22 mouse cellular contexts compared by ENCODE assay signal in the genomic region with DNA sequence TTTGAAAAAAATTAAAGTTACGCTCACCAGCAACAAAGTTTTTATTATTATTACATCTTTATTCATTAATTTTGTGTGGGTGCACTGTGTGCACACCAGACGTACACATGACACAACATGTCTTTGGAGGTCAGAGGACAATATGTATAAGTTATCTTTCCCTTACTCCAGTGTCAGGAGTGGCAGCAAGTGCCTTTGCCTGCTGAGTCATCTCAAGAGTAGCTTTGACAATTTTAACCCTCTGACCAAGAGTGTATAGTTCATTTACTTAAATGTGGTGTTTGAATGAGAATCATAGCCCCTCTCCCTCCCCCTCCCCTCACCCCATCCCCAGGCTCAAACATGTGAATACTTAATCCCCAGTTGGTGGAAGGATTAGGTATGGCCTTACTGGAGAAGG. TPM values are rescaled to one million over a fixed set of nuclear protein-coding genes. Genes with fewer than 3 reads are reported as not detected.
DNase-seq lines count a peak whose midpoint lies in the region; ATAC-seq and TF ChIP-seq lines count a peak whose summit lies in the region.
"Had no signal": no experiment of that assay in that cellular context is flagged by ENCODE, and none has a peak within 500 bp of the region (broad histone marks: within the 10 kb centered on the region; RNA-seq: fewer than 3 reads in every experiment).

No protein-coding gene starts in this region.

- TF ChIP-seq CTCF in liver, adult 2 months (IDR thresholded peaks at IDR 0.05; ENCODE audit: low read depth, low read length) = no peak
- no peak for TF ChIP-seq CTCF in CH12.LX (conservative IDR thresholded peaks at IDR 0.05 in 1 of 2, IDR thresholded peaks at IDR 0.05 in 1 of 2; ENCODE audit: low read depth in 2 of 2, low read length in 2 of 2)

- H3K4me2 ChIP-seq in liver, embryonic 12.5 days = no peak overlapping the region
- H3K4me2 ChIP-seq in liver, embryonic 13.5 days = no peak overlapping the region
- no peak overlapping the region for H3K4me2 ChIP-seq in liver, embryonic 11.5 days
- no peak overlapping the region for H3K4me2 ChIP-seq in CH12.LX (ENCODE audit: insufficient read depth, low read depth, poor library complexity, severe bottlenecking)

- no peak overlapping the region for H3K4me3 ChIP-seq in liver, adult 2 months (ENCODE audit: insufficient read depth, low read depth, low read length)
- H3K4me3 ChIP-seq in liver, embryonic 12.5 days = no peak overlapping the region
- H3K4me3 ChIP-seq in liver, embryonic 13.5 days (replicated peaks) = no peak overlapping the region
- no peak overlapping the region for H3K4me3 ChIP-seq in liver, embryonic 11.5 days (ENCODE audit: low read depth, low read length)
- H3K4me3 ChIP-seq in CH12.LX (replicated peaks in 1 of 3; ENCODE audit: low read depth in 2 of 3, low read length in 2 of 3, poor library complexity in 1 of 3) = no peak overlapping the region

- in situ Hi-C loops in CH12.LX (cut with MboI; ENCODE audit: low pct_ligation_motif_present, low pct_unique_long_range_greater_than_20kb, low sequenced_read_pairs) = no loop called here

- no peak for TF ChIP-seq POLR2A in liver, adult 2 months (IDR thresholded peaks at IDR 0.05; ENCODE audit: extremely low read depth, insufficient read depth, low read length)
- TF ChIP-seq POLR2A in CH12.LX (IDR thresholded peaks at IDR 0.05; ENCODE audit: low read depth, low read length) = no peak

- H3K79me2 ChIP-seq in liver, adult 2 months (ENCODE audit: control insufficient read depth, insufficient read depth, low read length) = peaks cover 10% of the 10 kb centered on the region; the same call in 1 of the 2 replicates
- peaks cover 33% of the 10 kb centered on the region for H3K79me2 ChIP-seq in CH12.LX (replicated peaks; ENCODE audit: control insufficient read depth, extremely low read depth, insufficient read depth, poor library complexity, severe bottlenecking)

- peak overlapping the region; percentile 50; the same call in 1 of the 2 replicates for H3K27ac ChIP-seq in liver, adult 2 months (replicated peaks; ENCODE audit: insufficient read depth, low read depth, low read length)
- H3K27ac ChIP-seq in liver, embryonic 12.5 days = no peak overlapping the region
- H3K27ac ChIP-seq in liver, embryonic 13.5 days = peak overlapping the region; percentile 34; the same call in 1 of the 2 replicates
- H3K27ac ChIP-seq in liver, embryonic 11.5 days (ENCODE audit: low read depth, low read length) = no peak overlapping the region
- peak overlapping the region; percentile 66 for H3K27ac ChIP-seq in CH12.LX (ENCODE audit: insufficient read depth, low read depth)

- peak; percentile 49; the same call in 1 of the 2 replicates for TF ChIP-seq EP300 in CH12.LX (IDR thresholded peaks at IDR 0.05; ENCODE audit: low read length)

- dilution Hi-C loops in CH12.LX (cut with MboI; ENCODE audit: extremely low pct_ligation_motif_present, extremely low pct_unique_long_range_greater_than_20kb, low sequenced_read_pairs) = no loop called here

- TF ChIP-seq RAD21 in CH12.LX (IDR thresholded peaks at IDR 0.05; ENCODE audit: low read depth, low read length) = no peak

- no peaks in the 10 kb centered on the region for H3K9me3 ChIP-seq in liver, embryonic 12.5 days (replicated peaks)
- H3K9me3 ChIP-seq in liver, embryonic 13.5 days (replicated peaks) = no peaks in the 10 kb centered on the region
- H3K9me3 ChIP-seq in liver, embryonic 11.5 days (ENCODE audit: control insufficient read depth, low read length) = no peaks in the 10 kb centered on the region
- H3K9me3 ChIP-seq in CH12.LX (replicated peaks; ENCODE audit: low read length) = no peaks in the 10 kb centered on the region
- H3K9me3 ChIP-seq: G1E had no signal

- H3K36me3 ChIP-seq in liver, adult 2 months (ENCODE audit: control insufficient read depth, insufficient read depth, low read length) = peaks cover 3% of the 10 kb centered on the region
- H3K36me3 ChIP-seq in liver, embryonic 12.5 days = peaks cover 91% of the 10 kb centered on the region
- H3K36me3 ChIP-seq in liver, embryonic 13.5 days = peaks cover 76% of the 10 kb centered on the region
- H3K36me3 ChIP-seq in liver, embryonic 11.5 days (ENCODE audit: control insufficient read depth, insufficient read depth, low read length) = peaks cover 27% of the 10 kb centered on the region
- peaks cover 51 to 89% of the 10 kb centered on the region in 2 experiments for H3K36me3 ChIP-seq in CH12.LX (replicated peaks in 1 of 2; ENCODE audit: control insufficient read depth in 1 of 2, insufficient read depth in 1 of 2, low read length in 1 of 2)

- peaks cover 37% of the 10 kb centered on the region for H3K4me1 ChIP-seq in liver, adult 2 months (ENCODE audit: control insufficient read depth, insufficient read depth, low read length)
- peaks cover 6% of the 10 kb centered on the region; the same call in 1 of the 2 replicates for H3K4me1 ChIP-seq in liver, embryonic 12.5 days
- H3K4me1 ChIP-seq in liver, embryonic 13.5 days (replicated peaks) = peaks cover 6% of the 10 kb centered on the region; the same call in 1 of the 2 replicates
- H3K4me1 ChIP-seq in liver, embryonic 11.5 days (replicated peaks; ENCODE audit: control insufficient read depth, insufficient read depth, low read length) = no peaks in the 10 kb centered on the region
- H3K4me1 ChIP-seq in CH12.LX (ENCODE audit: control insufficient read depth in 1 of 2, insufficient read depth in 2 of 2) = peaks cover 12 to 48% of the 10 kb centered on the region in 2 experiments

- no peak for ATAC-seq in liver, embryonic 12.5 days
- no peak for ATAC-seq in liver, embryonic 13.5 days (ENCODE audit: low read depth)
- no peak for ATAC-seq in liver, embryonic 11.5 days (replicated peaks; ENCODE audit: low FRiP score)
- ATAC-seq: activated CD4-positive, CD25-positive, alpha-beta regulatory T cell, adult 4 months; CD4-positive, CD25-positive, alpha-beta regulatory T cell, adult 4 months; Patski had no signal

- H3K27me3 ChIP-seq in liver, adult 2 months (ENCODE audit: control insufficient read depth, insufficient read depth, low read length) = no peaks in the 10 kb centered on the region
- H3K27me3 ChIP-seq in liver, embryonic 12.5 days (replicated peaks) = no peaks in the 10 kb centered on the region
- no peaks in the 10 kb centered on the region for H3K27me3 ChIP-seq in liver, embryonic 13.5 days
- H3K27me3 ChIP-seq in liver, embryonic 11.5 days (replicated peaks; ENCODE audit: control insufficient read depth, insufficient read depth, low read length) = no peaks in the 10 kb centered on the region
- no peaks in the 10 kb centered on the region for H3K27me3 ChIP-seq in CH12.LX (replicated peaks)
- H3K27me3 ChIP-seq: Patski had no signal

- DNase-seq in liver, adult 2 months (ENCODE audit: extremely low read depth, low read depth, low spot score) = no peak
- no peak for DNase-seq in liver, embryonic 13.5 days
- DNase-seq in liver, embryonic 11.5 days (ENCODE audit: low spot score) = no peak
- DNase-seq in 416B (ENCODE audit: low read depth) = peak; percentile 10
- peak; percentile 38 for DNase-seq in CH12.LX (ENCODE audit: extremely low read depth)
- no peak for DNase-seq in right cerebral cortex, adult 18-20 months
- DNase-seq in urinary bladder, adult 18-20 months (ENCODE audit: low spot score in 2 of 2) = no peak
- DNase-seq: adrenal gland, adult 2 months; adrenal gland, adult 8-10 months; adrenal gland, postnatal 10 days; adrenal gland, postnatal 14 days; adrenal gland, postnatal 25 days; adrenal gland, postnatal 36 days; B cell, adult 2 months; cerebellum, adult 11 months; cerebellum, adult 11-12 months; cerebellum, adult 2 months had no signal

- H3K9ac ChIP-seq in liver, adult 2 months (ENCODE audit: low read depth, low read length) = no peak overlapping the region
- H3K9ac ChIP-seq in liver, embryonic 12.5 days = no peak overlapping the region
- H3K9ac ChIP-seq in liver, embryonic 13.5 days = no peak overlapping the region
- no peak overlapping the region for H3K9ac ChIP-seq in liver, embryonic 11.5 days (ENCODE audit: low read depth, low read length)
- H3K9ac ChIP-seq in CH12.LX (ENCODE audit: insufficient read depth, low read depth) = no peak overlapping the region

- WGBS in liver, adult 2 months = 89% methylated on average over 2 of the region's 2 CpGs
- WGBS in liver, embryonic 12.5 days (ENCODE audit: insufficient replicate concordance) = 83% methylated on average over 2 of the region's 2 CpGs
- 76% methylated on average over 2 of the region's 2 CpGs for WGBS in liver, embryonic 13.5 days (ENCODE audit: insufficient replicate concordance)
- WGBS in liver, embryonic 11.5 days = 86% methylated on average over 2 of the region's 2 CpGs

TF ChIP-seq in CH12.LX, 34 proteins besides CTCF, POLR2A, EP300 and RAD21 (continues in another document):
- no peak for TF ChIP-seq CHD1 (IDR thresholded peaks at IDR 0.05; ENCODE audit: low read depth, low read length)
- TF ChIP-seq ZC3H11A (IDR thresholded peaks at IDR 0.05; ENCODE audit: low read depth, low read length) = no peak
- no peak for TF ChIP-seq NELFE (IDR thresholded peaks at IDR 0.05; ENCODE audit: low read depth, low read length)
- no peak for TF ChIP-seq TCF12 (IDR thresholded peaks at IDR 0.05; ENCODE audit: low read depth, low read length)
- TF ChIP-seq ETS1 (conservative IDR thresholded peaks at IDR 0.05; ENCODE audit: low read depth, low read length) = no peak
- TF ChIP-seq CHD2 (IDR thresholded peaks at IDR 0.05; ENCODE audit: low read length) = no peak
- TF ChIP-seq MEF2A (IDR thresholded peaks at IDR 0.05; ENCODE audit: borderline replicate concordance, low read depth, low read length) = 0 out of 2 replicates have a peak, but pooled peaks have one; percentile 43
- TF ChIP-seq PAX5 (IDR thresholded peaks at IDR 0.05; ENCODE audit: low read length) = no peak

RNA-seq across cellular contexts. Expression of a gene that starts 40.2 kb away (rescaled TPM):
- total RNA-seq in liver, adult 2 months (2014; rRNA removed) = 45.1 and 59.3 TPM in 2 replicates
- polyA plus RNA-seq in liver, adult 2 months (2012; rRNA removed) = 40.1 and 40.6 TPM in 2 replicates
- 19.5 and 20.1 TPM in 2 replicates for polyA plus RNA-seq in liver, embryonic 12.5 days (2016; fragmentation: Nextera tagmentation; extraction: Ambion mirVana)
- 16.6 and 17.8 TPM in 2 replicates for polyA plus RNA-seq in liver, embryonic 13.5 days (2015; fragmentation: Nextera tagmentation; extraction: Ambion mirVana)
- polyA plus RNA-seq in liver, embryonic 11.5 days (2014; fragmentation: Nextera tagmentation; extraction: Ambion mirVana) = 33.1 and 38.0 TPM in 2 replicates
- total RNA-seq in CH12.LX (2012; rRNA removed) = 82.6 and 83.2 TPM in 2 replicates
- 70.0 and 74.9 TPM in 2 replicates for total RNA-seq in CH12.LX (2014; rRNA removed)
- polyA plus RNA-seq in CH12.LX (2012; ENCODE audit: insufficient read length, low read depth) = 116 and 122 TPM in 2 replicates

RNA-seq across cellular contexts. Expression of a gene that starts 56.7 kb away (rescaled TPM):
- 3.0 and 4.1 TPM in 2 replicates for total RNA-seq in liver, adult 2 months (2014; rRNA removed)
- polyA plus RNA-seq in liver, adult 2 months (2012; rRNA removed) = 5.8 and 6.7 TPM in 2 replicates
- 2.9 and 3.1 TPM in 2 replicates for polyA plus RNA-seq in liver, embryonic 12.5 days (2016; fragmentation: Nextera tagmentation; extraction: Ambion mirVana)
- polyA plus RNA-seq in liver, embryonic 13.5 days (2015; fragmentation: Nextera tagmentation; extraction: Ambion mirVana) = 2.0 and 2.2 TPM in 2 replicates
- 6.2 and 8.3 TPM in 2 replicates for polyA plus RNA-seq in liver, embryonic 11.5 days (2014; fragmentation: Nextera tagmentation; extraction: Ambion mirVana)
- total RNA-seq in CH12.LX (2012; rRNA removed) (6.3 and 6.7 TPM in 2 replicates), CH12.LX (2014; rRNA removed) (1.4 and 2.3 TPM in 2 replicates)
- 12.2 and 14.2 TPM in 2 replicates for polyA plus RNA-seq in CH12.LX (2012; ENCODE audit: insufficient read length, low read depth)

Comparison
In these comparisons a context has a peak if more than half of its experiments do, and no peak if none do; other contexts are left out.
1. H3K27ac ChIP-seq: peak in liver, adult 2 months (single experiment), liver, embryonic 13.5 days (single experiment) and CH12.LX (single experiment); none in liver, embryonic 12.5 days (single experiment) and liver, embryonic 11.5 days (single experiment).
2. DNase-seq: peak in 416B (single experiment) and CH12.LX (single experiment); none in liver, adult 2 months (single experiment), liver, embryonic 13.5 days (single experiment), liver, embryonic 11.5 days (single experiment), right cerebral cortex, adult 18-20 months (single experiment) and urinary bladder, adult 18-20 months (0 of 2).